Mouse (Mus musculus) thymus, adult 2 months (tissue): ENCODE data around the gene Rhbdd1.

ENCODE experiments used
- CTCF ChIP-seq: fragments of 200-500 bp; IDR thresholded peaks from 2 replicates; pipeline ENCODE4 v1.5.1; 2012; ENCODE audit warnings: mild to moderate bottlenecking, control low read depth, low read length, moderate library complexity, borderline replicate concordance; ENCODE audit not compliant: control insufficient read depth, poor library complexity, insufficient read depth; ENCODE audit errors: extremely low read depth
- POLR2A ChIP-seq: fragments of 200-500 bp; IDR thresholded peaks from 2 replicates; pipeline ENCODE4 v1.6.1; 2012; ENCODE audit warnings: mild to moderate bottlenecking, low read length, control low read depth, moderate library complexity; ENCODE audit not compliant: control insufficient read depth, poor library complexity, insufficient read depth; ENCODE audit errors: extremely low read depth

GRCm38 (mm10) chr1:82454031-82454430, 137.8 kb downstream of the Rhbdd1 start:
- TF ChIP-seq POLR2A (no peak), CTCF (no peak)
